Mouse (Mus musculus): ENCODE results near the gene Gng12.

DNA sequence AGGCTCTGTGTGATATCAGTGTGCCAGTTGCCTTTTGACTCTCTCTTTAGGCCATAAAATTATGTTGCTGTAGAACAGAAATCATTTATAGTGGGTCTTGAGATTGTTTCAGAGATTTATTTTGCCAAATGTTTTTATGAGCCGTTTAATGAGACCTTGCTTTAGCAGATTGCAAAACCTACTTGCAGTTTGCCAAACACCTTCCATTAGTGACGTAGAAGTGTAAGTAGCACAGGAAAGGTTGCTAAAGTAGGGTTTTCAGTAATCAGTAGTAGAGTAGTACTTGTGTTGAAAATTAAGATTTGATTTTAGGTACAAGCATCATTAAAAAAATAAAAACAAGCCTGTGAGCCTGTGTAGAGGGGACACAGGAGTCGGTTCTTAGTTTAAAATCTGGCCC is 85.2 kb downstream of the Gng12 start:
- TF ChIP-seq CTCF (IDR thresholded peaks at IDR 0.05; ENCODE audit: low read depth, low read length) (no peak), POLR2A (IDR thresholded peaks at IDR 0.05; ENCODE audit: extremely low read depth, insufficient read depth, low read length) (no peak)

All from liver, adult 2 months (tissue).